Mouse (Mus musculus) neural tube, embryonic 11.5 days (tissue): ENCODE results near the gene Snapc4. TPM values are rescaled to one million over a fixed set of nuclear protein-coding genes. Genes with fewer than 3 reads are reported as not detected.
A peak's percentile ranks its signal among the peaks of the same experiment; 100 is the strongest.

Experiments used
- ATAC-seq: fragments of 200-750 bp; cut with Nextera tagmentation; 2 replicates; pipeline ENCODE4 v1.8.0; 2017; ENCODE audit warnings: moderate number of reproducible peaks, mild to moderate bottlenecking, moderate TSS enrichment, moderate library complexity; ENCODE audit not compliant: insufficient read depth, low FRiP score, low TSS enrichment
- DNase-seq: peaks from one replicate; pipeline ENCODE4 v3.0.0-alpha.2; 2015; ENCODE audit warnings: low spot score
- H3K27ac ChIP-seq: fragments of 300-500 bp; sonication (generic); 2 replicates; pipeline ENCODE4 v1.5.1; 2014; ENCODE audit warnings: low read depth, mild to moderate bottlenecking, low read length
- H3K27me3 ChIP-seq: fragments of 300-500 bp; sonication (generic); 2 replicates; pipeline ENCODE4 v1.6.1; 2014; ENCODE audit warnings: mild to moderate bottlenecking, low read length, mixed read lengths; ENCODE audit not compliant: control insufficient read depth, insufficient read depth
- H3K36me3 ChIP-seq: fragments of 300-500 bp; sonication (generic); 2 replicates; pipeline ENCODE4 v1.6.1; 2014; ENCODE audit warnings: mild to moderate bottlenecking, low read length, moderate library complexity, mixed read lengths; ENCODE audit not compliant: control insufficient read depth, insufficient read depth
- H3K4me1 ChIP-seq: fragments of 300-500 bp; sonication (generic); 2 replicates; pipeline ENCODE4 v1.6.1; 2014; ENCODE audit warnings: low read length, mixed read lengths; ENCODE audit not compliant: control insufficient read depth, insufficient read depth
- H3K4me2 ChIP-seq: fragments of 300-500 bp; sonication (generic); 2 replicates; pipeline ENCODE4 v1.6.1; 2014; ENCODE audit warnings: low read depth, mild to moderate bottlenecking, moderate library complexity
- H3K4me3 ChIP-seq: fragments of 300-500 bp; sonication (generic); 2 replicates; pipeline ENCODE4 v1.5.1; 2014; ENCODE audit warnings: low read depth, low read length
- H3K9ac ChIP-seq: fragments of 300-500 bp; sonication (generic); 2 replicates; pipeline ENCODE4 v1.6.1; 2014; ENCODE audit warnings: mild to moderate bottlenecking, low read length
- H3K9me3 ChIP-seq: fragments of 300-500 bp; sonication (generic); 2 replicates; pipeline ENCODE4 v1.6.1; 2016; ENCODE audit warnings: low read length; ENCODE audit not compliant: control insufficient read depth
- WGBS: fragments of 180-500 bp; shearing (Covaris S2); extraction: QIAGEN DNeasy Blood & Tissue Kit; methylation state at CpG from one replicate; pipeline ENCODE4 v1.1.7; 2014; 5-methylcytosine and 5-hydroxymethylcytosine counted together
- polyA plus RNA-seq: library from polyadenylated mRNA; unstranded; fragments of >200 nt; fragmentation: Nextera tagmentation; extraction: Ambion mirVana; gene quantifications from 2 replicates; pipeline ENCODE4 v1.2.1, GENCODE M21; 2014

The Snapc4 gene
- polyA plus RNA-seq, 1 experiment from 2014 or later = 26.9 TPM

- no peak for ATAC-seq
- peaks cover 28% of the 10 kb centered on the region for H3K36me3 ChIP-seq
- H3K27ac ChIP-seq = no peak overlapping the region
- DNase-seq = no peak
- H3K4me3 ChIP-seq = no peak overlapping the region
- no peaks in the 10 kb centered on the region for H3K9me3 ChIP-seq
- H3K9ac ChIP-seq = no peak overlapping the region
- no peaks in the 10 kb centered on the region for H3K4me1 ChIP-seq
- no peak overlapping the region for H3K4me2 ChIP-seq
- 86% methylated on average over 2 of the region's 2 CpGs for WGBS
- H3K27me3 ChIP-seq = no peaks in the 10 kb centered on the region
Measured at GRCm38 (mm10) chr2:26324917-26325316, 55.5 kb downstream of the Snapc4 start.

GRCm38 (mm10) chr2:26323589-26324325 lies 56.7 kb downstream of the Snapc4 start:
- DNase-seq (no peak), ATAC-seq (no peak)
- H3K4me1 ChIP-seq = no peaks in the 10 kb centered on the region
- H3K27ac ChIP-seq = no peak overlapping the region
- H3K9ac ChIP-seq = no peak overlapping the region
- no peaks in the 10 kb centered on the region for H3K9me3 ChIP-seq
- no peak overlapping the region for H3K4me3 ChIP-seq
- no peaks in the 10 kb centered on the region for H3K27me3 ChIP-seq
- H3K4me2 ChIP-seq = no peak overlapping the region
- WGBS = 94% methylated on average over 13 of the region's 13 CpGs
- peaks cover 28% of the 10 kb centered on the region for H3K36me3 ChIP-seq

GRCm38 (mm10) chr2:26320245-26321185 lies 59.9 kb downstream of the Snapc4 start:
- Histone ChIP-seq H3K27me3 (no peaks in the 10 kb centered on the region), H3K4me2 (no peak overlapping the region), H3K27ac (no peak overlapping the region), H3K4me1 (peaks cover 13% of the 10 kb centered on the region), H3K9ac (no peak overlapping the region), H3K4me3 (no peak overlapping the region), H3K9me3 (no peaks in the 10 kb centered on the region), H3K36me3 (peaks cover 13% of the 10 kb centered on the region)
- no peak for DNase-seq
- no peak for ATAC-seq
- 92% methylated on average over 14 of the region's 14 CpGs for WGBS

GRCm38 (mm10) chr2:26319519-26320244 lies 60.8 kb downstream of the Snapc4 start:
- ATAC-seq = no peak
- no peaks in the 10 kb centered on the region for H3K27me3 ChIP-seq
- 91% methylated on average over 13 of the region's 13 CpGs for WGBS
- H3K27ac ChIP-seq = no peak overlapping the region
- H3K9ac ChIP-seq = no peak overlapping the region
- no peak for DNase-seq
- no peaks in the 10 kb centered on the region for H3K9me3 ChIP-seq
- H3K4me3 ChIP-seq = no peak overlapping the region
- no peak overlapping the region for H3K4me2 ChIP-seq
- peaks cover 8% of the 10 kb centered on the region; the same call in 1 of the 2 replicates for H3K36me3 ChIP-seq
- H3K4me1 ChIP-seq = peaks cover 17% of the 10 kb centered on the region

GRCm38 (mm10) chr2:26319109-26319508 lies 61.3 kb downstream of the Snapc4 start:
- no peaks in the 10 kb centered on the region for H3K27me3 ChIP-seq
- H3K4me2 ChIP-seq = no peak overlapping the region
- DNase-seq (no peak), ATAC-seq (no peak)
- H3K9me3 ChIP-seq = no peaks in the 10 kb centered on the region
- no peak overlapping the region for H3K9ac ChIP-seq
- H3K4me3 ChIP-seq = no peak overlapping the region
- H3K36me3 ChIP-seq = peaks cover 5% of the 10 kb centered on the region; the same call in 1 of the 2 replicates
- H3K4me1 ChIP-seq = peaks cover 23% of the 10 kb centered on the region
- 92% methylated on average over 9 of the region's 9 CpGs for WGBS
- no peak overlapping the region for H3K27ac ChIP-seq

- Histone ChIP-seq H3K9me3 (no peaks in the 10 kb centered on the region), H3K9ac (no peak overlapping the region), H3K4me1 (peaks cover 24% of the 10 kb centered on the region), H3K4me3 (no peak overlapping the region), H3K36me3 (peaks cover 2% of the 10 kb centered on the region; the same call in 1 of the 2 replicates), H3K27me3 (no peaks in the 10 kb centered on the region), H3K27ac (no peak overlapping the region), H3K4me2 (no peak overlapping the region)
- no peak for ATAC-seq
- DNase-seq = no peak
- 92% methylated on average over 3 of the region's 3 CpGs for WGBS
Measured at GRCm38 (mm10) chr2:26317991-26318672, 62.3 kb downstream of the Snapc4 start.

- no peaks in the 10 kb centered on the region for H3K9me3 ChIP-seq
- no peak overlapping the region for H3K4me3 ChIP-seq
- WGBS = 83% methylated on average over 3 of the region's 3 CpGs
- H3K4me2 ChIP-seq = peak overlapping the region; percentile 63
- H3K27me3 ChIP-seq = no peaks in the 10 kb centered on the region
- DNase-seq (no peak), ATAC-seq (no peak)
- H3K4me1 ChIP-seq = peaks cover 24% of the 10 kb centered on the region
- H3K36me3 ChIP-seq = no peaks in the 10 kb centered on the region
- H3K27ac ChIP-seq = no peak overlapping the region
- H3K9ac ChIP-seq = no peak overlapping the region; the same call in 1 of the 2 replicates
Measured at GRCm38 (mm10) chr2:26317371-26317770, 63.1 kb downstream of the Snapc4 start.
